Mouse (Mus musculus): ENCODE results near the gene Rplp1.

The Rplp1 gene

DNA sequence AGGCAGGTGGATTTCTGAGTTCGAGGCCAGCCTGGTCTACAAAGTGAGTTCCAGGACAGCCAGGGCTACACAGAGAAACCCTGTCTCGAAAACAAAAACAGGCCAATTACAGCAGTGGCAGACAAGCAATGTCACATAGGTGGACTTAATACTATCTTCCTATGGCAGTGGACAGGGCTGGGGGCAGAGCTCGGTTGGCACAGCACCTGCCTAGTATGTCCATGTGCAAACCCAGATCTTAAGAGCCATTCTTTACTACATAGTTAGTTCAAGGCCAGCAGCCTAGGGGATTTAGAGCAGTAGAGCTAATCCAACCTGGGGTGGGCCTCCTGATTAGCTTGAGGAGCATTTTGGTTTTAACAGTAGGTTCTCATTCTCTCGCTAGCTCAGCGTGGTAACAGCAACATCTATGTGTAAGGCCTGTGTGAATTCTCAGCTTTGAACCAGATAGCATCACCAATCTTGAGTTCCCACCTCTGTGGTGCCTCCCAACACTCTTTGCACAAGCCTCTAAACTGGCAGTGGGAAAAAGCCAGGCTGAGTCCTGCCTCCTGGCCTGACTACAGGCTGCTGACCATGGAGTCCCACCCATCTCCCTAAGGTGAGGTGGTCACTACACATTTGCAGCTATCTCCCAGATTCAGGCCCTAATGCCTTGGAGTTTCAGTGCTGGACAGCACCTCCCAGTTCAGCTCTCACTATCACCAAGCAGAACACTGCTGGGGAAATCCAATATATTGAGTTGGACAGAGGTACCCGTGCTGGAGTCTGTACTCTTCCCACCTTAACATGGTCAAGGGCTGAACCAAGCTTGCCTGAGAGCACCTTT, 2.8 kb downstream of the Rplp1 start:
- no peak for DNase-seq (ENCODE audit: low spot score)

DNA sequence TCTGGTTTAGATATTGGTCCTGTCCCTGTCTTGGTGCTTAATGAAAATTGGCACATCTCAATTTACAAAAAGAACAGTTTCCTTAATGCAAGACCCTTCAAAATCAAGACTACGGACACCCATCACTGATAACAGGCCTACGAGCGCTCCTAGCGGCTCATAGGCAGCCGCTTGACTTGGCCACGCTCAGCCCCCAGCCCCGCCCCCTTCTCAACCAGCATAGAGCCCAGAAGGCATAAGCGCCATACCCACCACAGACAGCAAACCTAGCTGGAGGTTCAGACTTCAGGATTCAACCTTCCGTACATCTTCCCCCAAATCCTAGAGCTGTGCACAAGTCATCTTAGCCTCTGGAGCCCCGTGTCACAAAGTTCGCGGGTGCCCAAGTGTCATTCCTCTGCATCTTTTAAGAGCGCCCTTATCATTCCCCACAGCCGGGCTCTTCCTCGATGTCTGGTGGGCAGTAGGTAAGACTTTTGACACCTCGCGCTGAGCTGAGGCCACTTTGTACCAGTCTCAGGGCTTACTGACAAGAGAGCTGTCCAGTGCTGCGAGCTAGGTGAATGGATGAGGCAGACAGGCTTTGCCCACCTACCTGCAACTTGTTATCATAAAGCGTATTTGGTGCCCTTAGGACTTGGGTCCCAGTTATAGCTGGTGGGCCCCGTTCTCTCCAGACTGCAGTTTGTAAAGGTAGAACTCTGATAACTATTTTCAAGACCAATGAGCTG, 3.7 kb downstream of the Rplp1 start:
- no peak for DNase-seq (ENCODE audit: low spot score)

DNA sequence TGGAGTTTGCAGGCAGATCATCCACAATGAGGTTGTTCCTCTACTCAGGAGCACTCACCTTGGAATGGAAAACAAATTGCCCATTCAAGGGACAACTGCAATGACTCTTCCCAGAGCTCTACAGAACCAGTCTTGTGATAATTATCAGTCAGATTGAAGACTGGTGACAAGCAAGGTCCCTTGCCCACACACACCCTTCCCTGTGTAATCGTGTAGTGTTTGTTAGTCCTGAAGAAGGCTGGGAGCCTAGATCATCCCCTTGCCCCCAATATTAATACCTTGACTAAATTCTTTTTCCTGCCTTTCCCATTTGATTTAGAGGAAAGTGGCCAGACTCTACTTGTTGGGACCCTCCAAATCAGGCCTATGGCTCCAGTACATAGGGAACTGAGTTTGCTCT, 4.7 kb downstream of the Rplp1 start:
- DNase-seq (ENCODE audit: low spot score): no peak

DNA sequence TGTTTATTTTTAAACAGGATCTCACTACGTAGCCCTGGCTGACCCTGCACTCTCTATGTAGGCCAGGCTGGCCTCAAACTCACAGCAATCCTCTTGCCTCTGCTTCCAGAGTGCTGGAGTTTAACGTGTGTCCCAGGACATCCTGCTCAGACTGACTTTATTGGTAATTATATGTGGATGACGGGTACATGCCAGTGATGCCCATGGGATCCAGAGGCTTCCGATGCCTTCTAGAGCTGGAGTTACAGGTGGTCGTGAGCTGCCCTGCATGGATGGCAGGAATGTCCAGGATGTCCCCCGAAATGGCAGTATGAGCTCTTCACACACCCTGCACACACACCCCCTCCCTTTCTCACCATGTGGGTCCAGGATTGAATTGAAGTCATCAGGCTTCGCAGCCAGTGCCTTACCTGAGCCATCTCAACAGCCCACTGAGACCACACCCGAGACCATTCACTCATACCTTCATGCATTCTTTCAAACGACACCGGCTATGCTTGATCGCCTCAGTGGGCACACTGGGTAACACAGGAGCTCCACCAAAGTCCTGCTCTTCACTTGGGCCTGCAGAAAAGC, 5.4 kb downstream of the Rplp1 start:
- DNase-seq (ENCODE audit: low spot score): no peak

DNA sequence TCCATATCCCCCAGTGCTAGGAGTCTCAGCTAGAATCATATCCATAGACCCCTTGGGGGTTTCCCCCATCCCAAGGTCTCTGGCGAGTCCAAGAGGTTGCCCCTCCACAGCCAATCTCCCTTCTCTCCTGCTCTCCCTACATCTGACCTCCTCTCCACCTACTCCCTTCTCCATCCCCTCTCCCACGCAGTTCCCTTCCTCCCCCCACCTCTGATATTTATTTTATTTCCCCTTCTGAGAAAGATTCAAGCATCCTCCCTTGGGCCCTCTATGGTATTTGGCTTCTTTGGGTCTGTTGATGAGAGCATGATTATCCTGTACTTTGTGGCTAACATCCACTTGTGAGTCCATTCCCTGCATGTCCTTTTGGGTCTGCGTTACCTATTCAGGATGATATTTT, 6.0 kb downstream of the Rplp1 start:
- DNase-seq (ENCODE audit: low spot score): no peak

DNA sequence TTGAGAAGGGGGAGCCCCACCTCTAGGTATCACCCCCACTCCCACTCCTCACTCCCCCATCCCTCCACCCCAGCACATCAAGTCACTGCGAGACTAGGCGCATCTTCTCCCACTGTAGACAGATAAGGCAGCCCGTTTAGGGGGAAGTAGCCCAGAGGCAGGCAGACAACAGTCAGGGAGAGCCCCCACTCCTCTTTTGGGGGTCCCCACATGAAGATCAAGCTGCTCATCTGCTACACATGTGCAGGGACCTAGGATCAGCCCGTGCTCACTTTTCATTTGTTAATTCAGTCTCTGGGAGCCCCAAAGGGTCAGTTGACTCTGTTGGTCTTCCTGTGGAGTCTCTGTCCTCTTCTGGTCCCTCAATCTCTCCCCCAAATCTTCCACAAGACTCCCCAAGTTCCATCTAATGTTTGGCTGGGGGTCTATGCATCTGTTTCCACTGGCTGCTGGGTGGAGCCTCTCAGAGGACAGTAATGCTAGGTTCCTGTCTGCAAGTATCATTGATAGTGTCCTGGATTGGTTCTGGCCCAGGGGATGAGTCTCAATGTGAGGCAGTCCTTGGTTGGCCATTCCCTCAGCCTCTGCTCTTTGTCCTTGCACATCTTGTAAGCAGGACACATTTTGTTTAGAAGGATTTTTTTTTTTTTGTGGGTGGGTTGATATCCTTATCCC, 6.6 kb downstream of the Rplp1 start:
- DNase-seq (ENCODE audit: low spot score): no peak

DNA sequence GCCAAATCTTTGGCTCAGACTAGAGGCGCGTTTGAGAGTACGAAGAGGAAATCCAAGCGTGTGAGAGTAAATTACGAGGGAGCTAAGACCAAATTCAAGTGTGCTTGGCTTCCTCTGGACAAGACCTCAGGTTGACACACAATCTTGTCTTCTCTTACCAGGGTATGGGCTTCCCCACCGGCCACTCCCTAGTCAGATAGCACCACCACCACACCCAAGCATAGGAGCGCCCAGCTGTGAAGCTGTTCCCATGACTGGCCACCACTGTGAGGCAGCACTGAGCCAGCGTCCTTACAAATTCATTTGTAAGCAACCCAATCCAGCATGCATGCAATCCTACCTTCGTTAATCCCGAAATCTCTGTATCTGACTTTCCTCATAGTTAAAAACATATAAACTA, 7.4 kb downstream of the Rplp1 start:
- DNase-seq (ENCODE audit: low spot score): no peak

DNA sequence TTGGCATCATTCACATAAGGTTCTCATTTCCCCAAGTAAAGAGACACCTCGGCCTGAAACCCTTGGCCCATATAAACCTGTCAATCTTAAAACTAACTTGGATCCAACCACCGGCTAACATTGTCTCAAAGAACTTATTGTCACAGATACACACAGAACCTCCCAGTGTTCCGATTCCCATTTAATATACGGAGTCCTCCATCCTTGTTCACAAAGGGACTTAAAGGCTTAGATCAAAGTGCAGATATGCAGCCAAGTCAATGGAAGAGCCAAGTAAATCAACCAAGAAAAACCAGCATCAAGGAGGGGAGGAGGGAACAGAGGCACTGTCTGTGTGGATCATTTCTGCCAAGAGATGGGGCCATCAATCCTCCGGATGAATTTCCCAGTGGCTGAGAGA, 8.8 kb downstream of the Rplp1 start:
- no peak for DNase-seq (ENCODE audit: low spot score)

DNA sequence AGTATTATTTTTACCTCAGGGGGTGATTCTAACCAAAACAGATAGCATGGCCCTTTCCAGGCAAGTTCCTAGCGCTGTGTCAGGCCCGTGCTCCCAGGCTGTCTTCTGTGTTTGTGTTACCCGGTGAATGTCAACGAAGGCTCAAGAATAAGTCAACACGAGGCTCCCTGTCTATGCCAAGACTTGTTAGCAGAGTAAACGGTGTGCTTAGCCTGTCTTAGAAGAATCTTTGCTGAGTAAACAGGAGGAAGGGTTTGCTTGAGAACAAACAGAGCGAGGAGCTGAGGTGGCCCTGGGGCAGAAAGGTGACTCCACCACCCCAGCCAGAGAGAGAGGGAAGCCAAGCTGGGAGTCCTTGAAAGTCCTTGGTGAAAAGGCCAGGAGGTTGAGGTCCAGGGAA, 10.1 kb downstream of the Rplp1 start:
- no peak for DNase-seq (ENCODE audit: low spot score)

DNA sequence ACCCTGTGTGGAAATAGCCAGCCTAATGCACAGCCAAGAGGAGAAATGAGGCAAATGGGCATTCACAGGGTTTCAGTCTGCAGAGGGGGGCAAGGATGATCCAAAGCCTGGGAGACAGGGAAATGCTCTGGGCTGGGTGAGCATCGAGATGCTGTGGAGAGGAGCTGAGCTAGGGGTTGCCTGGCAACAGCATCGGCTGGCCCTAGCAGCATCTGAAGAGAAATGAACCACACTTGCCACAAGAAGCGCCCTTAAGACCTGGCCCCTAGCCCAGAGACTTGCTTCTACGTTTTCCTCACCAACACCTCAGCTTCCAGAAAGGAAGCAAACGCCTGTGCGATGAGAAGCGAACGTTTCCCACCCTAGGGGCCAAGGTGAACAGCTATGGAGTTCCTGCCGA, 11.9 kb downstream of the Rplp1 start:
- DNase-seq (ENCODE audit: low spot score): no peak

DNA sequence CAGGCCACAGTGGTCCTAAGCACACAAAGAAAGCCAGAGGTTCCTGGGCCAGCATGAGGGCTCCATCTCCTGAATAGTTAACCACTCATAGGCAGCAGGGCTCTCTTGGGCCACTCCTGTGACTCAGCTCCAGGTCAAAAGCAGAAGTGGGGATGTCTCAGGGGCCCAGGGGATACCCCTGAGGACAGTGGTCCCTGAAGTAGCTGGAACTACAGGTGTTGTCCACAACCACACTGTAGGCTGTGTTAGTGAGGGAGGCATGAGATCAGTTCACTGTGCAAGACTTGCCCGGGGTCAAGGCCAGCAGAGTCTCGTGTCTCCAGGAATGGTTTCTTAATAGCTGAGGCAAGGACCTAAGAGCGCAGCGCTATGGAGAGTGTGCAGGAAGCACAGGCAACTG, 12.8 kb downstream of the Rplp1 start:
- no peak for DNase-seq (ENCODE audit: low spot score)

DNA sequence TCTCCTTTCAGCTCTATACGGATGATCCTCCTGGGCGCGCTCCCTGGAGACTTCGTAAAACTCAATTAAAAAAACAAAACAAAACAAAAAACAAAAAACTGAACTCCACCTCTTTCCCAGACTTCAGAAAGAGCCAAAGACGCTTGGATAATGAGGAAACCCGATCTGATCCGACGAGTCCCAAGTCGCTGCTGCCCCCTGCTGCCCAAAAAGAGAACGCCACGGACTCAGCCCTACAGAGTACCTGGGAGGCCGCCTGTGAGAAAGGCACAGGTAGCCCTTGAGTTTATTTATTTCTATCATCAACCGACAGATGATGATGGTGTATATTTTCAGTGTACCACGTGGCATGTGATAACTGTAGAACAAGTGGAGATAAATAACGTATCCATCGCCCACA, 14.5 kb downstream of the Rplp1 start:
- peak; percentile 73 for DNase-seq (ENCODE audit: low spot score)

DNA sequence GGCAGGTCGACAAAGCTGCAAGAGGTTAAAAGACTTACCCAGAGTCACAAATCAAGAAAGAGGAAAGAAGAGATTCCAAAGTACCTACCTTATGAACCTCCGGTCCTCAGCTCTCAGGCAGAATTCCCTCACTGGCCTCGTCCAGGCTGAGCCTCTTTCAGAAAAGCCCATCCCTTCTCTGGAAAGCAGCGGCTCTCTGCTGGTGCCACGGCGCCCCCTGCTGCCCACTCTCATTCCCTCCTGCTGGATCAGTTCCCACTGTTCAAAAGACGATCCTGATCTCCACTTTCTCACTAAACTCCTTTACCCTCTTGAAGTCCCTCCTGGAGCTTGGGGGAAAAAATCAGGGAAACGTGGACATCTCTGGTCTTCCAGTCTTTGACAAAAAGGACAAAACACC, 15.9 kb downstream of the Rplp1 start:
- DNase-seq (ENCODE audit: low spot score): peak; percentile 83

DNA sequence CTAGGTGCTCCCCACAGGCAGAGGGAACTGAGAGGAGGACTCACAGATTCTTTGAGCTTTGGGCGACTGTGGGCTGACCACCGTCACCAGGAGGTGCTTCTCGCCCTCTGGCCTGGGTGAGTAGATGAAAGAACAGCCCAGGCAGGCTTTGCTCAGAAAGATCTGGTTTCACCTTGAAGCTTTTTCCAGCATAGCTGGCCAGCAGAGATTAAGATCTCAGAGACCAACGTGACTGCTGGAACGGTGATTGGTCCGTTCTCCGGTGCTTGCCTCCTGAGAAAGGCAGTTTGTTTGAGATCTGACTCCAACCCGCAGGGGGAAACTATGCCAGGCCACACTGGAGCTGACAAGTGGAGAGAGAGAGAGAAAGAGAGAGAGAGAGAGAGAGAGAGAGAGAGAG, 19.3 kb downstream of the Rplp1 start:
- no peak for DNase-seq (ENCODE audit: low spot score)

DNA sequence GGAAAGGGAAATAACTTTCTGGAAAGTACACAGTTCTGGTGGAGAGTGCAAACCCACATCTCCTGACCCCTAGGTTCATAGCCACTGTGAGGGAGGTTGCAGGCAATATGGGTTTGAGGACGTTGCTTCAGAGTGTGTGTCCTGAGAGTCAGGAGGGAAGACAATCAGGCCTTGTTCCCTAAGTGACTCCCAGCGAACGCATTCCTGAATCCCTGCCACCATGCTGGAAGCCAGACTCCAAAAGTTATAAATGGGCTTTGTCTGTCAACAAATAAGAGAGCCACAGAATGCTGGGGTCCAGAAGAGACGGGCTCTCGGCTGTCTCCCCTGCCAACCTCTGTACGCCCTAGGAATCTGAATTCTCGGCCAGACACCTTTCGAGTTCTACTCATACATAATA, 24.5 kb downstream of the Rplp1 start:
- DNase-seq (ENCODE audit: low spot score): no peak

DNA sequence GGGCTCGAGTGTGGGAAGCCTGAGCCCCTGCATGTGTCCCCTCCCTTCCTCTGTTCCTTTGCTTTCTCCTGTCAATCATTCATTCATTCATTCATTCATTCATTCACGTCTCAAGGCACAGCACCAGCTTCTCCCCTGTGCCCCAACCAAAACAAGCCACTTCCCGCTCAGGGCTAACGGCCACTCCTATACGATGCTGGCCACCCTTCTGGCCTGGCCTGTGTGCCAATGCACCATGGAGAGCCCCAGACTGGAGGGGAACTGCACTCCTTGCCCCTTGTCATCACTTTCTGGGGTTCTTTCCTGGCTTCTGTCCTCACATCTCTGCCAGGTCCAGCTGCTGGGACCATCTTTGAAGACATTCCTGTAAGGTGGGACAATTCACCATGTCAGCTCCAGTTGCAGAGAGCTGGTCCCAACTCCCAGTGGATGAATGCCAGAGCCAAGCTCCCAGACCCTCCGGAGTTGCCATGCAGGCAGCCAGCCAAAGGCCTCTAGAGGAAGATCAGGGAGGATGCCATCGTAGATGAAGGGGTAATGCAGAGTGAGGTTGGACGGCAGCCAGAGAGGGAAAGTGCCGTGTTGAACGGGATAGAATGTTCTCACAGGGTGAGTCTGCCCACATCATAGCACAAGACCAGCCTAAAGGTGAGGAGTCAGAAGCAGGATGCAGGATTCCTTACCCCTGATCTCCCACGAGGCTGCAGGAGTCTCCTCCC, 26.5 kb downstream of the Rplp1 start:
- peak; percentile 67 for DNase-seq (ENCODE audit: low spot score)

DNA sequence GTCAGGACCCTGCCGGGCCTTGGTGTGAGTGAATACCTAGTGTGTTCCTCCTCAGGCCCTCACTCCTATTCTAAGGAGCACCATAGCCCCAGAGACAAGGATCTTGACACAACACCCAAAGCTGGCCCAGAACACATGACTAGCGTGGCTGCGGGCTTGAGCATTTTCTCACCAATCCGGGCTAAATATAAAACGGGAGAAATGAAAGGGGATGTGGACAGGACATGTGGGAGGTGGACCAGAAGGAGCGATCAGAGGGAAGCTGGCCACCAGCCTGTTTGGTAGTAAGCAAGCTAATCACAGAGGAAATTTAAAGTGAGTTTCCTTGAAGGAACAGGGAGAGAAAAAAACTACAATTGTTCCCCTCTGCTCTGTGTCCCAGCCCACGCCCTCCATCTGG, 28.4 kb downstream of the Rplp1 start:
- no peak for DNase-seq (ENCODE audit: low spot score)

DNA sequence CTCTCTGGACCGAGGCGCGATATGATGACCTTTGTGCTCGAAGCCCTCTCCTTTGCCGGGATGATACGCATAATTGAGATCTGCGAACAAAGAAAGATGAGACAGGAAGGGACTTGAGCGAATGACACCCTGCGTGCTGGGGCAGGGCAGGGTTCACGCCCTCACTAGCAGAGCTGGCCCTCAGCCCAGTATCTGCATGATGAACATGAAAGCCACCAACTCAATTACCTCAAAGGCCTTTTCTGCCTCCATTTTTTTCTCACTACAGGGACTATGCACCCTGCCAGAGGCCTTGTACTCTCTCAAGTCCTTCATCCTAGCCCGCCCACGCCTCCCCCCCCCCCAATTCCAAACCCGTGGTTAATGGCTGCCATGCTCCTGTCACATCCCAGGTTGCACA, 29.4 kb downstream of the Rplp1 start:
- DNase-seq (ENCODE audit: low spot score): peak; percentile 62

DNA sequence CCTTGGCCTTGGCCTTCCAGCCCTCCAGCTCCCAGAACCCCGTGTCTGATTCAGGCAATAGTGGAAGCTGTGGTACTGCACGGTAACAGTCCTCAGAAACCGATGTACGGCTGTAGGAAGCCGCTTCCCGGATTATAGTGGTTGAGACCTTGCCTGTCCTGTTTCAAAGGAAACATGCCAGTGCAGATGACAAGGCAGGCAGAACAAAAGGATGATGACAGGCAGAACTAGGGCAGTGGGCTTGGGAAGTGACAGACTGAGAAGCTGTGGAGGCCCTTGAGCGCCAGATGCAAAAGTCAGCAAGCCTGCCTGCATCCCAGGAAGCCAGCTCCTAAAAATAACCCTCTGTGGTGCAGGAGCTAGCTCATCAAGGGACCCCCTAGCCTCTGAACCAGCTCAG, 30.0 kb downstream of the Rplp1 start:
- peak; percentile 19 for DNase-seq (ENCODE audit: low spot score)

DNA sequence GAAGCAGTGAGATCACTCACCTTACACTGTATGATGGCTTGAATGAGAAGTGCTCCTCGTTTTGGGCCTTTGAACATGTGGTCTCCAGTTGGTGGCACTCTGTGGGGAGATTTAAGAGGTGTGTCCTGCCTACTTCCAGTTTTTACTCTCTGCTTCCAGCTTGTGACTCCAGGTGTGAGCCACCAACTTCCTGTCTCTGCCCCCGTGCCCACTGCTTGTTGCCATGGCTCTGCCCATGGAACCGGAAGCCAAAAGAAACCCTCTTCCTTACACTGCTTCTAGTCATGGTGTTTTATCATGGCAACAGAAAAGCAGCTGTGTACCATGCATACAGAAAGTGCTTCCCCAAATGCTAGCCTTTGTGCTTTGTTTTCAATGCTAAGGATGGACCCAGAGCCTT, 32.2 kb downstream of the Rplp1 start:
- DNase-seq (ENCODE audit: low spot score): no peak

DNA sequence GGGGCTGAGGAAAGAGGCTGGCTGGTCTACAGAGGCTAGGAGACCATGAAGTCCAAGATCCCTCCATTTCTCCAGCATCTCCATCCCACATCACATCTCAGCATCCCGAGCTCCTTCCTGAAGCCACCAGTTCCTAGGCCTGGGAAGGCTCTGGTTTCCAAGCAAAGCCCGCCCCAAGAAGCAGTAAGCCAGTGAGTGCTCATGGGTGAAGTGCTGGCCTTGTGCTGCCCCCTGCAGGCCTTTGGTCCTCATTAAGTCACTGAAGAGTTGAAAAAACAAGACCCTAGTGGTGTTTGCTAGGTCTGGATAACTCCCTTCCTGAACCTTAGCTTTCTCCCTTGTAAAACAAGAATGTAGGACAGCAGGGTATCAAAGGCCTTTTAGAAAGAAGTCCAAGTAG, 35.5 kb downstream of the Rplp1 start:
- peak; percentile 64 for DNase-seq (ENCODE audit: low spot score)

Measured in MN1 (cell line).